Mouse (Mus musculus) mesoderm, embryonic 11.5 days (tissue): Measurements from ENCODE around the gene Prrx1.

Source experiments
- DNase-seq: peaks from one replicate; pipeline ENCODE4 v3.0.0-alpha.2; 2012; ENCODE audit warnings: low read depth, low spot score

Gene Prrx1

GRCm38 (mm10) chr1:163313101-163313773 is at the start of gene Prrx1:
Gene Prrx1, minus strand, starts transcription at chr1:163313710.
- DNase-seq = peak; percentile 64

GRCm38 (mm10) chr1:163362202-163362601 is 48.7 kb upstream of the Prrx1 start:
- no peak for DNase-seq

- DNase-seq = no peak
Observed at GRCm38 (mm10) chr1:163361376-163361775, 47.9 kb upstream of the Prrx1 start.

GRCm38 (mm10) chr1:163360796-163361195 is 47.3 kb upstream of the Prrx1 start:
- DNase-seq = no peak

- no peak for DNase-seq
Observed at GRCm38 (mm10) chr1:163359521-163359920, 46.0 kb upstream of the Prrx1 start.

GRCm38 (mm10) chr1:163358165-163358564 is 44.7 kb upstream of the Prrx1 start:
- DNase-seq = peak; percentile 34

- no peak for DNase-seq
Observed at GRCm38 (mm10) chr1:163357733-163358132, 44.2 kb upstream of the Prrx1 start.

GRCm38 (mm10) chr1:163356167-163356566 is 42.7 kb upstream of the Prrx1 start:
- DNase-seq = no peak

GRCm38 (mm10) chr1:163355626-163356156 is 42.2 kb upstream of the Prrx1 start:
- peak; percentile 35 for DNase-seq

- DNase-seq = no peak
Observed at GRCm38 (mm10) chr1:163350988-163351387, 37.5 kb upstream of the Prrx1 start.

- no peak for DNase-seq
Observed at GRCm38 (mm10) chr1:163345541-163345940, 32.0 kb upstream of the Prrx1 start.

GRCm38 (mm10) chr1:163344931-163345330 is 31.4 kb upstream of the Prrx1 start:
- DNase-seq = no peak

- no peak for DNase-seq
Observed at GRCm38 (mm10) chr1:163339219-163339561, 25.7 kb upstream of the Prrx1 start.

- DNase-seq = peak; percentile 58
Observed at GRCm38 (mm10) chr1:163338525-163339218, 25.2 kb upstream of the Prrx1 start.

GRCm38 (mm10) chr1:163337821-163338220 is 24.3 kb upstream of the Prrx1 start:
- DNase-seq = no peak

GRCm38 (mm10) chr1:163327279-163327678 is 13.8 kb upstream of the Prrx1 start:
- no peak for DNase-seq

GRCm38 (mm10) chr1:163319669-163320571 is 6.4 kb upstream of the Prrx1 start:
- no peak for DNase-seq

GRCm38 (mm10) chr1:163316920-163317319 is 3.4 kb upstream of the Prrx1 start:
- no peak for DNase-seq

- DNase-seq = peak; percentile 55
Observed at GRCm38 (mm10) chr1:163314829-163315301, 1.4 kb upstream of the Prrx1 start.

- no peak for DNase-seq
Observed at GRCm38 (mm10) chr1:163313921-163314725, 613 bp upstream of the Prrx1 start.
